Mouse (Mus musculus): ENCODE measurements around the gene Kbtbd6.

Kbtbd6 gene

DNA sequence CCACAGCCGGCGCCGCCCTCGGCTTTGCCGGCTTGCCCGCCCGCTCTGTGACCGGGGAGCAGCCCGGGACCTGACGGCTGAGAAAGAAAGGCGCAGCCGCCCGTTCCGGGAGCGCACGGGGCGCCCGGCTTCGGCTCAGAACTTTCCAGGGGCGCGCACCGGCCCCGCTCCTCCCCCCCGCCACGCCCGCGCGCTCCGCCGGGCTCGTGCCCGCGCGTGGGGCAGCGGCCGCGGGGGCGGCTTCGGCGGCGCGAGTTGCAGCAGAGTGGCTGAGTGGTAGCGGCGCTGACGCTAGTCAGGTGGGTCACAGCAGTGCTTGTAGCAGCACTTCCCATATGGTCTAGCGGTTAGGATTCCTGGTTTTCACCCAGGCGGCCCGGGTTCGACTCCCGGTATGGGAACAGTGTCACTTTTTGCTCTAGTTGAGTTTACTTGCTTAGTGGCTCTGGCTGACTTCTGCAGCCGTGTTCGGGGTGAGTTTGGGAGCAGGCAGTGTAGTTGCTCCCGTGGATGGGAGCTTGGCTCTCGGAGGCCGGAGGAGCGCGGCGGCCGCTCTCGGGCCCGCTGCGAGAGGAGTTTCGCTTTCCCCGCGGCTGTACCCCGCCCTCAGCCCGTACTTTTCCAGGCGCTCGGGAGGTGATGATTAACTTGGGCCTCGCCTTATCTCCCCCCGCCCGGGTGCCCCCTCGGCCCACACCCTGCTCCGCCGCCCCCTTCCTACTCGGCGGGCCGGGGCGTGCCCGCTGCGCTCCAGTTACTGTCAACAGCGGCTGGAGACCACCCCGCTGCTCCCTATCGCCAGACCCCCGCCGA is 29.9 kb downstream of the Kbtbd6 start, which contains the start of gene Wbp4:
Gene Wbp4 (minus strand): TSS at position 182 of the 813 bp plus-strand sequence.
- peak; percentile 93 for DNase-seq (ENCODE audit: low read depth, low spot score)

GRCm38 (mm10) chr14:79482251-79482661 is 30.6 kb downstream of the Kbtbd6 start:
- peak; percentile 66 for DNase-seq (ENCODE audit: low read depth, low spot score)

DNA sequence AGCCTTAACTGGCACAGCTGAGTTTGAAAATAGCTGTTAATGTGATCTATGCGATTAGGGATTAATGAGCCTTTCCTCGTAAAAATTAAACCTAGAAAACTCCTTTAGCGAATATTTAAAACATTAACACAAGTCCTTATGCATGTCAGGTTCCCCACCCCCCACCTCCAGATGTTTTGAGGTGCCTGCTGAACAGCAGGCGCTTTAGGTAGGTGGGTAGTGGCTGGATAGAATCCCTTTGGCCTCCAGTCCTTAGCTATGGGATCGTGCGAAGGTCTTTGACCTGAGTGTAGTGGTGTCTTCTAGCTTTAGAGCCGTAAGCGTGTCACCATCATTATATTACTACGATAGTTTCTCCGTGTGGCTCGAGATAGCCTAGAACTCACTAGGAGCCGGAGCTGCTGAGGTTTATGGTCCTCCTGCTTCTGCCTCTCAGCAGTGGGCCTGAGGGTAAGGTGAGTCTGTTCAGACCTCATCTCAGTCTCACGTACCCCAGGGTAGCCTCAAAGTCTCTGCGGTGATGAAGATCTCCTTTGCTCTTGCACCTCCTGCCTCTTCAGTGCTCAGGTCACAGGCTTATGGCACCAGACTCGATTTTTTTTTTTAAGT is 31.2 kb downstream of the Kbtbd6 start:
- DNase-seq (ENCODE audit: low read depth, low spot score): peak; percentile 12

- no peak for DNase-seq (ENCODE audit: low read depth, low spot score)
Measured at GRCm38 (mm10) chr14:79483611-79484120, 32.0 kb downstream of the Kbtbd6 start.

- DNase-seq (ENCODE audit: low read depth, low spot score): peak; percentile 22
Measured at GRCm38 (mm10) chr14:79486617-79486992, 35.0 kb downstream of the Kbtbd6 start.

GRCm38 (mm10) chr14:79486993-79487731 is 35.5 kb downstream of the Kbtbd6 start:
- DNase-seq (ENCODE audit: low read depth, low spot score): peak; percentile 37

- peak; percentile 19 for DNase-seq (ENCODE audit: low read depth, low spot score)
Measured at GRCm38 (mm10) chr14:79488531-79488930, 36.9 kb downstream of the Kbtbd6 start.

GRCm38 (mm10) chr14:79489150-79489549 is 37.5 kb downstream of the Kbtbd6 start:
- DNase-seq (ENCODE audit: low read depth, low spot score): no peak

DNA sequence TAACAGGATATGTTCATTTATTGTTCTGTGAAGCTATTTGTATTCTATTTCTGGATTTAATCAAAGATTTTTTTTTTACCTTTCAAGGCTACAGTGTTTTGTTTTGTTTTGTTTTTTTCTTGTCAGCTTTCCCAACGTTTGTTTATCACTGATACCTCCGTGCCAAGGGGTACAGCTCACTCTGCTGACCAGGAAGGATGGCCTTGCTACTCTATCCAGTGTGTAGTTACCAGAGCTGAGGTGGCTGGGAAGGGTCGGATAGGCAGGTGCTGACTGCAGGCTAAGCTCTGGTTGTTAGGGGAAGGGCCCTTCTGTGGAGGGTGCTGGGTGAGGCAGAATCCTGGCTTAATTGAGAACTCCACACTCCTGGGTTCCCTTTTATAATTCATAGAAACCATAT is 38.6 kb downstream of the Kbtbd6 start:
- DNase-seq (ENCODE audit: low read depth, low spot score): no peak

DNA sequence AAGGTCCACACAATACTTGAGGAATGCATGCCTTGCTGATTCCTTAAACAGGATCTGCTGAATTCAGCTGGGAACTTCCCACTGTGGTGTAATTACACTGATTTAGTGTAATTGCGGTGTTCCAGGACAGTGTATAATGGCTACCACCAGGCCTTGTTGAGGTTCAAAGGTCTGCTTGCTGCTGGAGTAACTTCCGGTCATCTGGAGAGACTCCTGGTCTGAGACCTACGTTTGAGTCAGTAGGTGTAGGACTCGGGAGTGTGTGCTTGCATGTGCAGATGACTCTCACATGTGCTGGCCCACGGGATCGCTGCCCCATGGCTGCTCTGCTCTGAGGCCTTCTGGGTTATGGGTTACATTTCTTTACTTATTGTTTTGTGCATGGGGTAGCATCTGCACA is 42.7 kb downstream of the Kbtbd6 start:
- DNase-seq (ENCODE audit: low read depth, low spot score): no peak

GRCm38 (mm10) chr14:79499326-79499725 is 47.7 kb downstream of the Kbtbd6 start:
- no peak for DNase-seq (ENCODE audit: low read depth, low spot score)

DNA sequence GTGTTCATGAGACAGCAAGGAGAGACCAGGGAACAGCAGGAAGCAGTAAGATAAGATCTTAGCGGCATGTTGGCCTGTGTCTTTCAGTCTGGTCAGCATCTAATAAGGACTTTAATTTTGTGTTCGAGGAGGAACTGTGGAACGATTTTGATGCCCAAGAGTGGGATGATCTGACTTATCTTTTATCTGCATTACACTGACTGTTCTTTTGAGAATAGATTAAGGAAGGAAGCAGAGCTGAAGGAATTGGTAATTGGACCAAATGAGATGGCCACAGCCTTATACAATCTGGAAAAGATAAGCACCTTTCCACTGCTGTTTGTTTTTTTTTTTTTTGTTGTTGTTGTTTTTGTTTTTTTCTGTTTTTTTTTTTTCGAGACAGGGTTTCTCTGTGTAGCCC is 49.1 kb downstream of the Kbtbd6 start:
- DNase-seq (ENCODE audit: low read depth, low spot score): no peak

- no peak for DNase-seq (ENCODE audit: low read depth, low spot score)
Measured at GRCm38 (mm10) chr14:79503371-79504075, 51.9 kb downstream of the Kbtbd6 start.
